Mouse (Mus musculus): Measurements from ENCODE around the gene Trim75. TPM values are rescaled to one million over a fixed set of nuclear protein-coding genes. Genes with fewer than 3 reads are reported as not detected.
"Not testable (repeated sequence)": the region's sequence is repeated elsewhere in the genome, so short reads cannot be mapped to it uniquely, and the experiment has no call there.

Trim75 gene
- polyA plus RNA-seq (2016; fragmentation: Nextera tagmentation; extraction: Ambion mirVana) = not detected in 2 replicates

- H3K36me3 ChIP-seq = no peaks in the 10 kb centered on the region
- H3K4me1 ChIP-seq = 0 out of 2 replicates have a peak, but pooled peaks cover 6% of the 10 kb centered on the region
- no peaks in the 10 kb centered on the region for H3K27me3 ChIP-seq (ENCODE audit: low read depth, poor library complexity, severe bottlenecking)
- no peak for DNase-seq (ENCODE audit: low spot score)
- no peak within 1 kb of the TSS for H3K4me3 ChIP-seq
- no peaks in the 10 kb centered on the region; the same call in 1 of the 2 replicates for H3K9me3 ChIP-seq (replicated peaks)
- no peak within 1 kb of the TSS for H3K27ac ChIP-seq (replicated peaks)
- WGBS = 93% methylated on average over 4 of the region's 4 CpGs
Observed at GRCm38 (mm10) chr8:64987731-64988130, at the start of gene Trim75. TSS of gene Trim75 (minus strand) at chr8:64987831.

- peak within 1 kb of the TSS; percentile 42; the same call in 1 of the 2 replicates for H3K27ac ChIP-seq (replicated peaks)
- no peaks in the 10 kb centered on the region for H3K36me3 ChIP-seq
- peaks cover 17% of the 10 kb centered on the region for H3K27me3 ChIP-seq (ENCODE audit: low read depth, poor library complexity, severe bottlenecking)
- H3K9me3 ChIP-seq (replicated peaks) = 0 out of 2 replicates have a peak, but pooled peaks cover 2% of the 10 kb centered on the region
- WGBS = 0% methylated on average over 8 of the region's 8 CpGs
- H3K4me3 ChIP-seq = peak within 1 kb of the TSS; percentile 49
- H3K4me1 ChIP-seq = peaks cover 39% of the 10 kb centered on the region
- DNase-seq (ENCODE audit: low spot score) = peak; percentile 65
Observed at GRCm38 (mm10) chr8:65037117-65037533, 49.5 kb upstream of the Trim75 start, which contains the start of gene Apela. TSS of gene Apela (minus strand) at chr8:65037336.

- 42% methylated on average over 2 of the region's 2 CpGs for WGBS
- no peak overlapping the region for H3K27ac ChIP-seq (replicated peaks)
- H3K4me3 ChIP-seq = no peak overlapping the region
- peaks cover 39% of the 10 kb centered on the region for H3K4me1 ChIP-seq
- H3K9me3 ChIP-seq (replicated peaks) = no peaks in the 10 kb centered on the region
- H3K27me3 ChIP-seq (ENCODE audit: low read depth, poor library complexity, severe bottlenecking) = peaks cover 17% of the 10 kb centered on the region
- H3K36me3 ChIP-seq = no peaks in the 10 kb centered on the region
- DNase-seq (ENCODE audit: low spot score) = no peak
Observed at GRCm38 (mm10) chr8:65034136-65034535, 46.5 kb upstream of the Trim75 start.

DNA sequence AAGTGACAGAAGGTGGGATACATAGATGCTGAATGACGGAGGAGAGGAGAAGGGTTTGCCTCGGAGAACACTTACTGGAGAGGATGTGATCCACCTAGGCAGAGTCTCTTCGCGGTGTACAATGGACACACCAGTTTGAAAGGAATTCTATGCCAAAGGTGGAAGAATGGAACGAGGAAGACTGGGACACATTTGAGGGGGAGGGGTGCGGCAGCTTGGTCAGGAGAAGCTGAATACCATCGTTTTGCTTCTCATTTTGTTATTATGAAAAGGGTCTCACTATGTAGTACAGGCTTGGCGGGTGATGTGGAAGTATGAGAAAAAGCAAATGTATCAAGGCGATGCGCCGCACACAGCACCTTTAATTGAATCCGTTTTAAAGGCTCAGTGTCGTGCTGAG, 45.4 kb upstream of the Trim75 start:
- 87% methylated on average over 13 of the region's 13 CpGs for WGBS
- no peaks in the 10 kb centered on the region for H3K36me3 ChIP-seq
- H3K4me1 ChIP-seq = peaks cover 39% of the 10 kb centered on the region
- H3K4me3 ChIP-seq = no peak overlapping the region
- peaks cover 17% of the 10 kb centered on the region for H3K27me3 ChIP-seq (ENCODE audit: low read depth, poor library complexity, severe bottlenecking)
- no peak for DNase-seq (ENCODE audit: low spot score)
- no peak overlapping the region for H3K27ac ChIP-seq (replicated peaks)
- no peaks in the 10 kb centered on the region for H3K9me3 ChIP-seq (replicated peaks)

DNA sequence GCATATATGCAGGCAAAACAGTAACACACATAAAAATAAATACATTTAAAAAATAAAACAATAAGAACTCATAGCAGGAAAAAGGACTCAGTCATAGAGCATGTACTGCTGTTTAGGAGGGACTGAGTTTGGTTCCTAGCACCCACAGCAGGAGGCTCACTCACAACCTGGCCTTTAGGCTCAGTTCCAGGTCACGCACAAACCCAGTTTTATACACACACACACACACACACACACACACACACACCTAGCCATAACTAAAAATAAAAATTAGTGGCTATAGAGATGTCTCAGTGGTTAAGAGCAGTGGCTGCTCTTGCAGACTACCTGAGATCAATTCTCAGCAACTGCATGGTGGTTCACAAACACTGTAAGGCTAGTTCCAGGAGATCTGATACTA, 44.5 kb upstream of the Trim75 start:
- peaks cover 17% of the 10 kb centered on the region for H3K27me3 ChIP-seq (ENCODE audit: low read depth, poor library complexity, severe bottlenecking)
- no peaks in the 10 kb centered on the region for H3K9me3 ChIP-seq (replicated peaks)
- no peak overlapping the region for H3K4me3 ChIP-seq
- no peak for DNase-seq (ENCODE audit: low spot score)
- WGBS = 92% methylated on average over 1 of the region's 1 CpGs
- H3K27ac ChIP-seq (replicated peaks) = no peak overlapping the region
- H3K36me3 ChIP-seq = no peaks in the 10 kb centered on the region
- peaks cover 32% of the 10 kb centered on the region for H3K4me1 ChIP-seq

DNA sequence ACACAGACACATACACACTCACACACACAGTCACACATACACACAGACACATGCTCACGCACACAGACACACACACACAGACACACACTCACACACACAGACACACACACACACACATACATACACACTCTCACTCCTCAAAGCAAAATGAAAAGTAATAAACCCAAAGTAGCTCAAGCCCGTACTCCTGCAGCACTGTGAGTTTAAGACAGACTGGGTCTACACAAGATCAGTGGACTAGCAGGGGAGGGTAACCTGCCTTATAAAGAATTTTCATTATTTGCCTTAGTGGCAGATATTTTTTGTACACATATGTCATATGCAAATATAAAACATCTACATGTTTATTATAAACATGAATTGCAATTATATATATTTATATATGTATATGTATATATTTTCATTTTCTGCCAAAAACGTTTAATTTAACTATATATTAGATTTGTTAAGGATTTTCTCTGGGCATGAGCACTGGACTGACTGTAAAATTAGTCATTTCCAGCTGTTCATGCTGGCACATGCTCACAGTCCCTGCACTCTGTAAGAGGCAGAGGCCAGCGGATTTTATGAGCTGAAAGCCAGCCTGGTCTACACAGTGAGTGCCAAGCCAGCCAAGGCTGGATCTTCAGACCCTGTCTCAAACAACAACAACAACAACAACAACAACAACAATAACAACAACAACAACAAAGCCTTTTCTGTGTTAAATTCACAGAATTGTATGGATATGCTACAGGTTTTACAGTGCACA, 43.3 kb upstream of the Trim75 start:
- Histone ChIP-seq H3K27ac (replicated peaks) (no peak overlapping the region), H3K27me3 (ENCODE audit: low read depth, poor library complexity, severe bottlenecking) (peaks cover 12% of the 10 kb centered on the region; the same call in 1 of the 2 replicates), H3K36me3 (no peaks in the 10 kb centered on the region), H3K4me1 (peaks cover 22% of the 10 kb centered on the region), H3K4me3 (no peak overlapping the region), H3K9me3 (replicated peaks) (no peaks in the 10 kb centered on the region)
- no peak for DNase-seq (ENCODE audit: low spot score)
- 81% methylated on average over 4 of the region's 4 CpGs for WGBS

DNA sequence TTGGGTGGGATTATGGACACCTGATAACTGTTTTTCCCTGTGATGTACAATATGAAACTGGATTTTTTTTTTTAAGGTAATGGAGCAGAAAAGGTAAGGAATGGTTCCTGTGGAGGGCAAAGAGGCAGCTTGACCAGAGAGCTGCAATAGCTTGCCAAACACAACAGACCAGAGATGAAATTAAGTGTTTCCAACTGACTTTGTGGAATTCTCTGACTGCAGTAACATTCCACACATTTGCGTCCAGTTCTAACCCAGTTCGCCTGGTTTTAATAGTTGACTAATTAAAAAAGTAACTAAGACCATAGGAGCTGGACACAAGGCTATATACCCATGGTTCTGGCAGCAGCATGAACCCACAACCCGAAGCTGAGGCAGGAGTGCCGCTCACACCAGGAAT, 42.1 kb upstream of the Trim75 start:
- Histone ChIP-seq H3K36me3 (no peaks in the 10 kb centered on the region), H3K4me3 (no peak overlapping the region), H3K9me3 (replicated peaks) (no peaks in the 10 kb centered on the region), H3K27me3 (ENCODE audit: low read depth, poor library complexity, severe bottlenecking) (peaks cover 2% of the 10 kb centered on the region; the same call in 1 of the 2 replicates), H3K4me1 (peaks cover 11% of the 10 kb centered on the region), H3K27ac (replicated peaks) (no peak overlapping the region)
- 89% methylated on average over 4 of the region's 4 CpGs for WGBS
- no peak for DNase-seq (ENCODE audit: low spot score)

GRCm38 (mm10) chr8:65028959-65029686, 41.5 kb upstream of the Trim75 start:
- no peaks in the 10 kb centered on the region for H3K36me3 ChIP-seq
- no peaks in the 10 kb centered on the region for H3K9me3 ChIP-seq (replicated peaks)
- H3K4me3 ChIP-seq = no peak overlapping the region
- no peak overlapping the region for H3K27ac ChIP-seq (replicated peaks)
- H3K27me3 ChIP-seq (ENCODE audit: low read depth, poor library complexity, severe bottlenecking) = no peaks in the 10 kb centered on the region
- DNase-seq (ENCODE audit: low spot score) = no peak
- H3K4me1 ChIP-seq = peaks cover 4% of the 10 kb centered on the region
- WGBS = 77% methylated on average over 12 of the region's 12 CpGs

DNA sequence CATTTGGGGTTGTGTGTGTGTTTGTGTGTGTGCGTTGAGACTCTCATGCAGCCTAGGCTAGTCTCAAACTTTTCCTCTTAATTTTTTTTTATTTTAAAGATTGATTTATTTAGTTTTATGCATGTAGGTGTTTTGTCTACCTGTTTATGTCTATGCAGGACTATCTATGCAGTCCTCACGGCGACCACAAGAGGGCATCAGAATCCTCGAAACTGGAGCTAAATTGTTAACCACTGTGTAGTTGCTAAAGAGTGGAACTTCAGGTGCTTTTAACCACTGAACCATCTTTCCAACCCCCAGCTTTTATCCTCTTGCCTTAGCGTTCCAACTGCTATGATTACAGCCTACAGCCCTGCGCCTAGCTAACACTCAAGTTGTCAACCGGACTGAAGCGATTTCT, 34.9 kb upstream of the Trim75 start:
- Histone ChIP-seq H3K27ac (replicated peaks) (no peak overlapping the region), H3K4me3 (no peak overlapping the region), H3K9me3 (replicated peaks) (no peaks in the 10 kb centered on the region; the same call in 1 of the 2 replicates), H3K27me3 (ENCODE audit: low read depth, poor library complexity, severe bottlenecking) (no peaks in the 10 kb centered on the region), H3K4me1 (no peaks in the 10 kb centered on the region), H3K36me3 (no peaks in the 10 kb centered on the region)
- DNase-seq (ENCODE audit: low spot score) = peak; percentile 55
- WGBS = 53% methylated on average over 8 of the region's 8 CpGs

DNA sequence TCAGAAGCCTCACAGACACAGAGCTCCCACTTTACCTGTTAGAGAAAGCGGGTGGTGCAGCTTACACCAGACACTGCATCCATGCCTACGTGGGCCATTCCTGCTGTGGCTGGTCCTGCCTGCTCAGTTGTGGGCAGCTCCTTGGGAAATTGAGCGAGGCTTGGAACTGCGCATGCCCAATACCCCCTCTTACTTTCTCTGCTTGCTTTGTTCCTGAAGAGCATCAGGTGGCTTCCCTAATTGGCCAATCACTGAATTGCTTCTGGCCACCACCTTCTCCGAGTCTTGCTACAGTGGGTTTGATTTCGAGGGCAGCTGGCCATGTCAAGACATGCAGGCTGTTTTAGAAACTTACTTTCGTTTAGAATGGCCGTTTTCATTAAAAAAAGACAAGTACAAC, 30.8 kb upstream of the Trim75 start, which contains the start of the genes Trim61 and Trim60:
Gene Trim61 (minus strand): TSS at position 101 of the 400 bp plus-strand sequence.
Gene Trim60 (minus strand): TSS at position 162 of the 400 bp plus-strand sequence.
- Histone ChIP-seq H3K27ac (replicated peaks) (no peak within 1 kb of the TSS), H3K4me3 (no peak within 1 kb of the TSS), H3K9me3 (replicated peaks) (no peaks in the 10 kb centered on the region; the same call in 1 of the 2 replicates), H3K27me3 (ENCODE audit: low read depth, poor library complexity, severe bottlenecking) (no peaks in the 10 kb centered on the region), H3K4me1 (no peaks in the 10 kb centered on the region), H3K36me3 (no peaks in the 10 kb centered on the region)
- DNase-seq (ENCODE audit: low spot score) = no peak
- WGBS = 90% methylated on average over 8 of the region's 8 CpGs

- H3K27ac ChIP-seq (replicated peaks); H3K4me3 ChIP-seq; H3K9me3 ChIP-seq (replicated peaks); DNase-seq (ENCODE audit: low spot score); H3K27me3 ChIP-seq (ENCODE audit: low read depth, poor library complexity, severe bottlenecking); H3K36me3 ChIP-seq; H3K4me1 ChIP-seq: not testable (repeated sequence)
- 78% methylated on average over 6 of the region's 6 CpGs for WGBS
Observed at GRCm38 (mm10) chr8:65007616-65008015, 20.0 kb upstream of the Trim75 start.

GRCm38 (mm10) chr8:64998806-64999365, 11.3 kb upstream of the Trim75 start:
- 89% methylated on average over 4 of the region's 4 CpGs for WGBS
- Histone ChIP-seq H3K27me3 (ENCODE audit: low read depth, poor library complexity, severe bottlenecking) (no peaks in the 10 kb centered on the region), H3K4me3 (no peak overlapping the region), H3K36me3 (no peaks in the 10 kb centered on the region), H3K27ac (replicated peaks) (no peak overlapping the region), H3K4me1 (peaks cover 8% of the 10 kb centered on the region), H3K9me3 (replicated peaks) (no peaks in the 10 kb centered on the region)
- DNase-seq (ENCODE audit: low spot score) = no peak

Data from midbrain, embryonic 10.5 days (tissue).